Mouse (Mus musculus): ENCODE results near the gene Ugt1a8.
A peak's percentile ranks its signal among the peaks of the same experiment; 100 is the strongest.
"Not testable (repeated sequence)": the region's sequence is repeated elsewhere in the genome, so short reads cannot be mapped to it uniquely, and the experiment has no call there.

Ugt1a8 gene

GRCm38 (mm10) chr1:88109027-88109557 lies 21.5 kb downstream of the Ugt1a8 start:
- not testable (repeated sequence) for DNase-seq (ENCODE audit: extremely low spot score, low read depth, low spot score)

DNA sequence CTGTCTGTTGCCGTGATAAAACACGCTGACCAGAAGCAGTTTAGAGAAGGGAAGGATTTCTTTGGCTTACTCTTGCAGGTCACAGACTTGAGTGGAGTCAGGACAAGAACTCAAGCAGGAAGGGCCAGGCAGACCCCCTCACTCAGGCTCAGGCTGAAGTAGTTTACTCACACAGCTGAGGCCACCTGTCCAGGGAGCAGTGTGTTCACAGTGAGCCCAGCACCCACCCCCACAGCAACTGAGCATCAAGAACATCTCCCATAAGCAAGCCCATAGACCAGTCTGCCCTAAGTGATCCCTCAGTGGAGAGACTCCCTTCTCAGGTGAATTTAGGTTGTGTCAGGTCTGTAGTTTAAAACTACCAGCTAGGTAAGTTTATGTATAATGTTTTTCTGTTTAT lies 22.0 kb downstream of the Ugt1a8 start:
- DNase-seq (ENCODE audit: extremely low spot score, low read depth, low spot score), result not testable (repeated sequence)

DNA sequence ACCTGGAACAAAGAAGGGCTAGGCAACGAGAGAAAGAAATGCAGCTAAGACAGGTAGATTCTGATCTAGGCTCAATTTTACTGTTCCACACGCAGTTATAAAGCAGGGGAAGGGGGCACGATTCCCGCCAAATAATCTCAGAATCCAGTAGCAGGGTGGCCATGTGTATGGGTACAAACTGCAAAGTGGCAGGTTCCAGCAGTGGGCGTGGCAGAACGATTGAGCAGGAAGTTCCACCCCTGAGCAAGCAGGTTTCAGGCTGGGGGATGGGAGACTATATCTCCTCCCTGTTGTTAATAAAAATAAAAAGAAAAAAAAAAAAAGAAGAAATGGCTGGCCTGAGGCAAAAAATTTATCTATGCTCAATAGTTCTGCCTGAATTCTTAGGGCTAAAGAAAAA lies 25.2 kb downstream of the Ugt1a8 start:
- DNase-seq (ENCODE audit: extremely low spot score, low read depth, low spot score), result not testable (repeated sequence)

DNA sequence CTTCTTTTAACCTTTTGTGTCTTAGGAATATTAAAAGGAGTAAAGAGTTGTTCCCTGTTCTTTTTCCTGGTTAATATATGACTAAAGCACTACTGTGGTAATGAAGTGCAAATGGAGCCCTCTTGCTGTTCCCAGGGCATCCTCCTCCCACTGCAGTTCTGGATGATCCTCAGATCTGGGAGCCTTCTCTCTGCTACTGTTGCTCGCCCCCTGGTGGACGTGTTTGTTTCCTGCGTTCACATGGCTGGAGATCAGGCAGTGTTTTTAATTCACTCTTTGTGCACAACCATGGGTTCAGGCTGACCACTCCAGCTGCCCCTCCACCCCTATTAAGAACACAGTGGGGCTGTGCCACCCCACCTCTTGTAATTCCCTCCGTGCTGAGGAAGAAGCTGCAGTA lies 32.9 kb downstream of the Ugt1a8 start:
- DNase-seq (ENCODE audit: extremely low spot score, low read depth, low spot score), result not testable (repeated sequence)

- DNase-seq (ENCODE audit: extremely low spot score, low read depth, low spot score), result not testable (repeated sequence)
Measured at GRCm38 (mm10) chr1:88121521-88121920, 33.9 kb downstream of the Ugt1a8 start.

GRCm38 (mm10) chr1:88125827-88126360 lies 38.3 kb downstream of the Ugt1a8 start:
- DNase-seq (ENCODE audit: extremely low spot score, low read depth, low spot score), result not testable (repeated sequence)

- not testable (repeated sequence) for DNase-seq (ENCODE audit: extremely low spot score, low read depth, low spot score)
Measured at GRCm38 (mm10) chr1:88129091-88129490, 41.5 kb downstream of the Ugt1a8 start.

DNA sequence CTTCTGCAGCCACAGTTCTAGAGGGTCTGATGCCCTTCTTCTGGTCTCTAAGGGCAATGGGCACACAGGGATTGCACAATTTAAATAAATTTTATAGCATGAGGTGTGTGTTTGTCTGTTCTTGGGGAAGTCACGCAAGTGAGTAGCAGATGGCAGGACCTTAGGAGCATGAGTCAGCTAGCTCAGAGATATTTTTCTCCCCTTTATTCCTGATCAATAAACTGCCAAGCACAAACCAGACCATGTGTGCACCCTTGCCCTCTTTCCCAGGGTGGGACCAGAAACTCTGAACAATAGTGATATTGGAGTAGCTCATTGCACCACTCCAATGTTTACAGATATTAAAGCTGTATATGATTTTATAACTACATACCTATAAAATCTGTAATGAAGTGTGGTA lies 42.6 kb downstream of the Ugt1a8 start:
- not testable (repeated sequence) for DNase-seq (ENCODE audit: extremely low spot score, low read depth, low spot score)

GRCm38 (mm10) chr1:88133908-88134456 lies 46.4 kb downstream of the Ugt1a8 start:
- no peak for DNase-seq (ENCODE audit: extremely low spot score, low read depth, low spot score)

DNA sequence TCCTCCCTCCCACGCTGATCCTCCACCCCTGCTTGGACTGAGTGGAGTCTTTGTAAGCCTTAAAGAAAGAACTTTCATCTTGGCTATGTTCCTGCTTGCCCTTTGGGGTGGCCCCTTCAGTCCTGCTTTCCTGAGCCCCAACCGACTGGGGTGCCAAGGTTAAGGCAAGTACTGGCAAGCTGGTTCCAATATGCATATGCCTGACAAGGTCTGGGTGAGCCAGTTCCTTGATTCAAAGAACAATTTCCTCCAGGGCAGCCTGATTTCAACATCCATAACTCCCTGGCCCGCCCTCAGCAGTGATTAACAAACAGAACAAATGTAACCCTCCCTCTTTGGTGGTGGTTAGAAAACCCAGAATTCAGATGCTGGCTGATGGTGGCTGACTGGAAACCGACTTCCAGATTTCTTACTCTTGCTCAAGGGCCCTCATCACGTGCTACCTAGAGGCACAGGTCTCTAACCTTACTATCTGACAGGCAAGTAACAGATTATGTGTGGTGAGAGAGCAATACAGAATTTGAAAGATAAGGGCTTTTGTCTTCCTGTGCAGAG lies 46.9 kb downstream of the Ugt1a8 start, which contains the start of gene Ugt1a6a:
Gene Ugt1a6a, plus strand, starts transcription at position 353 of the 555 bp plus-strand sequence.
- DNase-seq (ENCODE audit: extremely low spot score, low read depth, low spot score), result not testable (repeated sequence)

DNA sequence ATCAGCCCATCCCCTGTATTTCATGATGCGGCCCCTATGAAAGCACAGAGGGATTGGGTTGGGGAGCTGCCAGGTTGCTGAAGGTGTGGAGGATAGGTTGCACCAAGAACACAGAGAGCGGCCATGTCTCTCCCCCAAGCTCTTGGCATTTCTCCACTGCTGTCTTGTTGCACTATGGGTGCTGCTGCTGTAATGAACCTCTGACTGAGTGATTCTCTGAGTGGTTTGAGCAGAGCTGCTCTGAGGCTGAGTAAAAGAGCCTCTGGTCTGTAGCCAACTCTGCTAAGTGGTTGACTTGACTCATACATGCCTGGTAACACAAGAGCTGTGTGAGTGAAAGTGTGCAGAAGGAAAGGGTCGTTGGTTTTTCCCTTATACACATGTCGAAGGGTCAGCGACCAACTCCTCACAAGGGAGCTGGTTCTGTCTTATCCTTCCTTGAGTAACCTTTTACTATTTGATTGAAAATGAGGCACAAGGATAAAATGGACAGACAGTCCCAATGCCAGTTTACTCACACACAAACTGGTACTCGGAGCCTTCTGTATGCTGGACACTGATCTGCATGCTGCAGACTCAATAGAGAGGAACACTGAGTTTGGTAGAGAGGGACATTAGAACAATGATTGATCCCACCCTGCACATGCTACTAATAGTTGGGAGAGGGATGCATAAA lies 47.8 kb downstream of the Ugt1a8 start:
- DNase-seq (ENCODE audit: extremely low spot score, low read depth, low spot score), result not testable (repeated sequence)

GRCm38 (mm10) chr1:88136646-88137045 lies 49.0 kb downstream of the Ugt1a8 start:
- DNase-seq (ENCODE audit: extremely low spot score, low read depth, low spot score), result no peak

- DNase-seq (ENCODE audit: extremely low spot score, low read depth, low spot score), result no peak
Measured at GRCm38 (mm10) chr1:88137264-88137663, 49.7 kb downstream of the Ugt1a8 start.

- DNase-seq (ENCODE audit: extremely low spot score, low read depth, low spot score), result no peak
Measured at GRCm38 (mm10) chr1:88138145-88138544, 50.5 kb downstream of the Ugt1a8 start.

GRCm38 (mm10) chr1:88140492-88140891 lies 52.9 kb downstream of the Ugt1a8 start:
- DNase-seq (ENCODE audit: extremely low spot score, low read depth, low spot score), result not testable (repeated sequence)

GRCm38 (mm10) chr1:88143966-88144675 lies 56.5 kb downstream of the Ugt1a8 start:
- not testable (repeated sequence) for DNase-seq (ENCODE audit: extremely low spot score, low read depth, low spot score)

DNA sequence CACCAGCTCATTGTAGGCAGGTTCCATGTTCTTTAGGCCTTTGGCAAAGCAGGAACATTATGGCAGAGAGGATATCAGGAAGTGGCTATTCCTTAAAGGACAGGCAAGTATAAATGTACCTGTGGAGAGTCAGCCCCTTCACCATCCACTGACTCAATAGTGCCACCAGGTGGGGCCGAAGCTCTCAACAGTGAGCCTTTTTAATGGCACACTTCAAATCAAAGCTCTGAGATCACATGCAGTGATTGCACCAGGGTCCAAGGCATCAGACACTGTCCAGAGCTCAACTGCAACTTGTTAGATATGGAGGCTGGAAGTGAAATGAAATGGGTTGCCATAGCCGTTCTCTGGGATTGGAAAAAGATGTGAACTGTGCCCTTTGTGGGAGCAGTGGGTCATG lies 57.7 kb downstream of the Ugt1a8 start:
- peak; percentile 5 for DNase-seq (ENCODE audit: extremely low spot score, low read depth, low spot score)

GRCm38 (mm10) chr1:88150133-88150532 lies 62.5 kb downstream of the Ugt1a8 start:
- not testable (repeated sequence) for DNase-seq (ENCODE audit: extremely low spot score, low read depth, low spot score)

DNA sequence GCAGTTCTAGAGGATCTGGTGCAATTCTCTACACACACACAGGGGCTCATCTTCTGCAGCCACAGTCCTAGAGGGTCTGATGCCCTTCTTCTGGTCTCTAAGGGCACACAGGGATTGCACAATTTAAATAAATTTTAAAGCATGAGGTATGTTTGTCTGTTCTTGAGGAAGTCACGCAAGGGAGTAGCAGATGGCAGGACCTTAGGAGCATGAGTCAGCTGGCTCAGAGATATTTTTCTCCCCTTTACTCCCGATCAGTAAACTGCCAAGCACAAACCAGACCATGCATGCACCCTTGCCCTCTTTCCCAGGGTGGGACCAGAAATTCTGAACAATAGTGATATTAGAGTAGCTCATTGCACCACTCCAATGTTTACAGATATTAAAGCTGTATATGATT lies 70.8 kb downstream of the Ugt1a8 start:
- no peak for DNase-seq (ENCODE audit: extremely low spot score, low read depth, low spot score)

GRCm38 (mm10) chr1:88165711-88166110 lies 78.1 kb downstream of the Ugt1a8 start, which contains the start of gene Ugt1a5:
TSS of gene Ugt1a5 (plus strand) at chr1:88166012.
- DNase-seq (ENCODE audit: extremely low spot score, low read depth, low spot score), result no peak

DNA sequence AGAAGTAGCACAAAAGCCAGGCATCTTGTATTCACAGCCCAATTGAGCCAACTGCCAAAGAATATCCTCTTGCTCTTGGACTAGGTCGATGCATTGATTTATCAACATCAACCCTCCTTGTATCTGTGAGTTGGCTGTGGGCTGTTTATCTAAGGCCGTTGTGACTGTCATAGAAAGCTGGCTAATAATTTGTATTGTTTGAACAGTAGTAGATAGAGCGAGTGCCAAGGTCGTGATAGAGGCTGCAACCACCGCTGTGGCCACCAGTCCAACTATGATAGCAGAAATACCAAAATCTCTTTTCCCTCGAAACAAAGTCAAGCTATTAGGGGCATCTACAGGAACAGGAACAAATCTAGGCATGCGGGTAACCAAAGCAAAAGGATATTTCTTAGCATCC lies 84.6 kb downstream of the Ugt1a8 start:
- not testable (repeated sequence) for DNase-seq (ENCODE audit: extremely low spot score, low read depth, low spot score)

Measured in hindlimb bud, embryonic 11.5 days (tissue).